Mouse (Mus musculus) frontal cortex, adult 2 months (tissue): ENCODE measurements at regions not wholly inside any gene's neighbourhood (a gene's known extent, or its start where the extent isn't known, plus 50 kb on each side); places are given as distances from the start of the nearest gene placed in this dataset.

Experiments used
- DNase-seq, 2 experiments: peaks; one replicate each; pipeline ENCODE4 v3.0.0; 2022; ENCODE audit warnings: low spot score in 1 of 2; ENCODE audit errors: extremely low spot score in 1 of 2

GRCm38 (mm10) chr16:71197523-71197922 lies 883.8 kb downstream of the Gbe1 start:
- DNase-seq: peak in 1 of 2 experiments; percentile 51

DNA sequence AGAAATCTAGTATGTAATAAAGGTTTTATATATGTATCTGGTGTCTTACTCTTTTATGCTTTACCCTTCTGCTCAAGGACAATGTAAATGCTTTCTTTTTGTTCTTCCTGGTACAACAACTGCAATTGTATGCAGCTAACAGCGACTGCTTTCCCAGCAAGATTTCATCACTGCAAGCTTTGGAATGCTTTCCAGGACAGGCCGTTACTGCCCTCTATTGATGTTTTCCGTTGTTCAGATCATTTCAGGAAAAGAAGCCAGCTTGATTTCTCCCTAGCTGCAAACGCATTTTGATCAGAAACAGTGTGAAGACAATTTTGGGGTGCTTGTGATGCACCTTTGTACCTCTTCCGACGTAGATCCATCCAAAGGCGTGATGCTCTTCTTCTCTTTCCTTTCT lies 895.1 kb downstream of the Gbe1 start:
- peak in 1 of 2 experiments; percentile 58 for DNase-seq

DNA sequence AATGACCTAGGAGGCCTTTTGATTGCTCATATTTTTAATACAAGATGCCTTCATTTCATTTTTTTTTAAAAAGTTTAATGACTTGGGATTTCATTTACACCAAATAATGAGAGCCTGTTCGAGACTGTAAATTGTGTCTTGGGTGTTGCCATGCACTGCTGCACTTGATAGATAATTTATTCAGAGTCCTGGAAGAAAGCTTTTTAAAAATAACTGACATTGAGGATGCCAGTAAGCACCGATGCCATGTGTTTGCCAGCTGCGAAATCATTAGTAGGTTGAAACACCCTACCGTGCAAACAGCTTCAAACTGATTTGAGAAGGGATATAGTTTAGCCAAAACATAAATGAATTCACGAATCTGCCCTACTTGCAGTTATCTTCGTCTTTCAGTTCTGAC lies 910.7 kb downstream of the Gbe1 start:
- peak in 1 of 2 experiments; percentile 4 for DNase-seq

GRCm38 (mm10) chr16:71230104-71230653 lies 916.4 kb downstream of the Gbe1 start:
- DNase-seq: no peak

DNA sequence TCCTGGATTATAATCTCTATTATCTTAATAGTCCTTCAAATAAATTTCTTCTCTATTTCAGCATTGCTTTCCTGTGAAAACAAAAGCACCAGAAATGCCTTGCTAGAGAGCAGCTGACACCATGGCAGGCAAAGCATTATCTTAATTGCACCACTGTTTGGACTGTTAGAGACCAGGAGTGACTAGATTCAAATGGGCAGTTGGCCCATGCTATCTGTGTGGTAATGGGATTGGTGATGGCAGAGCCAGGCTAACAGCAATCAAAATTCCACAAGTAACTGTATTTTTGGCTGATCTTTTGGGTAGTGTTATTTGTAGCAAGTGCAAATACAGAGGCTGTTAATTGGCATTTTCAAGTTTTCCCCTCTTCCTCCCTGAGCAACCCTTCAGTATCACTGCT lies 929.3 kb downstream of the Gbe1 start:
- DNase-seq: no peak

- no peak for DNase-seq
Measured at GRCm38 (mm10) chr16:71243480-71243879, 929.7 kb downstream of the Gbe1 start.

DNA sequence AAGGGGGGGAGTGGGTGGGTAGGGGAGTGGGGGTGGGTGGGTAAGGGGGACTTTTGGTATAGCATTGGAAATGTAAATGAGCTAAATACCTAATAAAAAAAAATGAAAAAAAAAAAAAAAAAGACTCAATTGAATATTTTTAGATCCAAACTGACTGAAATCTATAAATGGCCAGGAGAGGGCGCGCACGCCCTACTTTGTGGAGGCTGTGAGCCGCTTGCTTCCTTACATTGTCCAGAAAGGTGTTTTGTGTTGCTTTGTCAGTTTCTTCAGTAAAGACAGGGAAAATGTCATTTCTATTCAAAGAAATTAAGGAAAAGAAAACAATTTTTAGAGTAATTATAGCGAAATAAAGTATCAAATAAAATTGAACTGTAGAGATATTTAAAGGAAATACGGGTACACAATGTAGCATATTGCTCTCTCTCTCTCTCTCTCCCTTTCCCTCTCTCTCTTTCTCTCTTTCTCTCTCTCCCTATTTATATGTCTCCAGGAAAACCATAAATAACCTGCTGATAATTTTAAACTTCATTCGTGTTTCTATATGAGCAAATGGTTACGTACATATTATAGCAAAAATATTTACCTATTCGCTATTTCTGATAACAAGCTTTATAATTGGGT lies 933.9 kb downstream of the Gbe1 start:
- peak; percentile 59 to 92 for DNase-seq

GRCm38 (mm10) chr16:71255740-71256139 lies 942.0 kb downstream of the Gbe1 start:
- DNase-seq: no peak

DNA sequence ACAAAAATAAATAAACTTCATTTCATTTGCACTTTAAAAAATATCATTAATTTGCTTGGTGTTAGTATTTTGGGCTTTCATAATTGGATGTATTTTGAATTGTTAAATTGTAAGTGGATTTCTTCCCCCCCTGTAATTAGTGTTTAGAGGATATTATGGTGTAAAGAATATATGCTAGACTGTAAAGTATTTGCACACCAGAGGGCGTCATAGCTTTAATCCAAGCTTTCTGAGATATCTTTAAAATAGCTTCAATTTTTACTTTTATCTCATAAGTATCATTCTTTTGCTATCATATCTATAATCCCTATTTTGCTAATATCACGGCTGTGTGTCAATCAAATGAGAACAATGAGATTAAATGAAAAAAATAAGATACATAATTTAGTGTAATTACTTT lies 942.4 kb downstream of the Gbe1 start:
- DNase-seq: peak in 1 of 2 experiments; percentile 62

GRCm38 (mm10) chr16:71267191-71267590 lies 953.4 kb downstream of the Gbe1 start:
- DNase-seq: no peak
